Mouse (Mus musculus): ENCODE results near the gene Gps2. TPM values are rescaled to one million over a fixed set of nuclear protein-coding genes. Genes with fewer than 3 reads are reported as not detected.

Gene Gps2
- polyA plus RNA-seq, 1 experiment: 37.3 TPM

GRCm38 (mm10) chr11:69891482-69891881 is 22.2 kb upstream of the Gps2 start:
- no peaks in the 10 kb centered on the region for H3K79me3 ChIP-seq (ENCODE audit: low read depth)
- no peak overlapping the region for H3ac ChIP-seq (ENCODE audit: control insufficient read depth, insufficient read length, low read depth)
- TF ChIP-seq FOSL1 (IDR thresholded peaks at IDR 0.05; ENCODE audit: insufficient read depth, low read length, poor library complexity, severe bottlenecking): no peak
- TF ChIP-seq MYOG (IDR thresholded peaks at IDR 0.05; ENCODE audit: control insufficient read depth, extremely low read depth, insufficient read length): no peak
- no peak for TF ChIP-seq MYOD1 (IDR thresholded peaks at IDR 0.05; ENCODE audit: control insufficient read depth, insufficient read length, low read depth)
- no peak for TF ChIP-seq USF1 (IDR thresholded peaks at IDR 0.05; ENCODE audit: low read depth)
- TF ChIP-seq CTCF (IDR thresholded peaks at IDR 0.05; ENCODE audit: control insufficient read depth, insufficient read depth, insufficient read length): no peak
- no peaks in the 10 kb centered on the region for H3K79me2 ChIP-seq (ENCODE audit: control insufficient read depth, insufficient read depth)
- no peaks in the 10 kb centered on the region for H3K36me3 ChIP-seq (ENCODE audit: control insufficient read depth, insufficient read depth)
- H3K27me3 ChIP-seq (ENCODE audit: control insufficient read depth, insufficient read depth, insufficient read length): no peaks in the 10 kb centered on the region
- H3K4me3 ChIP-seq (ENCODE audit: insufficient read depth, poor library complexity, severe bottlenecking): no peak overlapping the region

- no peaks in the 10 kb centered on the region for H3K36me3 ChIP-seq (ENCODE audit: control insufficient read depth, insufficient read depth)
- H3K27me3 ChIP-seq (ENCODE audit: control insufficient read depth, insufficient read depth, insufficient read length): no peaks in the 10 kb centered on the region
- TF ChIP-seq MYOD1 (IDR thresholded peaks at IDR 0.05; ENCODE audit: control insufficient read depth, insufficient read length, low read depth) (no peak), USF1 (IDR thresholded peaks at IDR 0.05; ENCODE audit: low read depth) (no peak), FOSL1 (IDR thresholded peaks at IDR 0.05; ENCODE audit: insufficient read depth, low read length, poor library complexity, severe bottlenecking) (no peak), CEBPB (IDR thresholded peaks at IDR 0.05; ENCODE audit: low read depth) (no peak), CTCF (IDR thresholded peaks at IDR 0.05; ENCODE audit: control insufficient read depth, insufficient read depth, insufficient read length) (no peak), MYOG (IDR thresholded peaks at IDR 0.05; ENCODE audit: control insufficient read depth, extremely low read depth, insufficient read length) (no peak), MAX (IDR thresholded peaks at IDR 0.05) (no peak)
- H3ac ChIP-seq (ENCODE audit: control insufficient read depth, insufficient read length, low read depth): no peak overlapping the region
- no peak overlapping the region for H3K4me3 ChIP-seq (ENCODE audit: insufficient read depth, poor library complexity, severe bottlenecking)
- no peaks in the 10 kb centered on the region for H3K79me3 ChIP-seq (ENCODE audit: low read depth)
- no peaks in the 10 kb centered on the region for H3K79me2 ChIP-seq (ENCODE audit: control insufficient read depth, insufficient read depth)
These were observed 19.0 kb upstream of the Gps2 start for GRCm38 (mm10) chr11:69894671-69895070.

DNA sequence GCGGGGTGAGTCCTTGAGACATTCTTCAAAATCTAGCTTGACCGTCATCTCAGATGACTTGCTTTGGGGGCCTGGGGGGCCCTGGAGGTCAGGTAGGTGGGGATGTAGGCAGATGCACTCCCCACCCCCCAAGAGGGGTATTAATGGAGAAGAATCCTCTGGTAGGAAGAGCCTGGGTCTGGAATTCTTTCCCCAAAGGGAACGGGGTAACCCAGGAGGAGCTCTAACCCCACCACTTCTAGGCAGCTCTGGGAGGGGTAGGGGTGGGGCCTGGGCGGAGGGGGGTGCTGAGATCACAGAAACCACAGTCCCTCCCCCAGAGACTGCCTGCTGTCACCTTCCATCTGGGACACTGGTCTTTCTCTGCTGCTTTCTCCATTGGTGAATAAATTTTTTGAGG is 18.4 kb upstream of the Gps2 start, which contains the start of gene Acap1:
Acap1 (minus strand) TSS at position 249 of the 400 bp plus-strand sequence.
- Histone ChIP-seq H3K4me3 (ENCODE audit: insufficient read depth, poor library complexity, severe bottlenecking) (no peak within 1 kb of the TSS), H3ac (ENCODE audit: control insufficient read depth, insufficient read length, low read depth) (no peak within 1 kb of the TSS), H3K79me3 (ENCODE audit: low read depth) (no peaks in the 10 kb centered on the region), H3K79me2 (ENCODE audit: control insufficient read depth, insufficient read depth) (no peaks in the 10 kb centered on the region), H3K27me3 (ENCODE audit: control insufficient read depth, insufficient read depth, insufficient read length) (no peaks in the 10 kb centered on the region), H3K36me3 (ENCODE audit: control insufficient read depth, insufficient read depth) (no peaks in the 10 kb centered on the region)
- TF ChIP-seq CEBPB (IDR thresholded peaks at IDR 0.05; ENCODE audit: low read depth): no peak

DNA sequence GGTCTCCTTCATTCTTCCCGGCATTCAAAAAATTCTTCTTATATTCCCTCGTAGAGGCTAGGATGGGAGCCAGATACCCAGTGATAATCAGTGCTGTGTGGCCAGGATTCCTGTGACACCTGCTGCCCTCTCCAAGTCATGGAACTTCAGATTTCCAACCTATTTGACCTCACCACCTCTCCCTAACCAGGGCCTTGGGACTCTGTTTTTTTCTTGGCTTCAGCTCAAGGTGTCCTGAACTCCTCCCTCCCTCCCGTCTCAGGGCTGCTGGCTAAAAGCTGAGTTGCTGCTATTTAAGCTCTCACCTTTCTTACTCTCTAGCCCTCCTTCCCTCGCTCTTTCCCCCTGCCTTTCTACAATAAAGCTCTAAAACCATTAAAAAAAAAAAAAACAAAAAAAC is 13.8 kb upstream of the Gps2 start:
- peak overlapping the region; percentile 93 for H3K4me3 ChIP-seq (ENCODE audit: insufficient read depth, poor library complexity, severe bottlenecking)
- no peak overlapping the region for H3ac ChIP-seq (ENCODE audit: control insufficient read depth, insufficient read length, low read depth)
- no peak for TF ChIP-seq MYOD1 (IDR thresholded peaks at IDR 0.05; ENCODE audit: control insufficient read depth, insufficient read length, low read depth)
- no peak for TF ChIP-seq CEBPB (IDR thresholded peaks at IDR 0.05; ENCODE audit: low read depth)
- no peak for TF ChIP-seq CTCF (IDR thresholded peaks at IDR 0.05; ENCODE audit: control insufficient read depth, insufficient read depth, insufficient read length)
- TF ChIP-seq MAX (IDR thresholded peaks at IDR 0.05): no peak
- no peak for TF ChIP-seq USF1 (IDR thresholded peaks at IDR 0.05; ENCODE audit: low read depth)
- no peak for TF ChIP-seq MYOG (IDR thresholded peaks at IDR 0.05; ENCODE audit: control insufficient read depth, extremely low read depth, insufficient read length)
- no peak for TF ChIP-seq FOSL1 (IDR thresholded peaks at IDR 0.05; ENCODE audit: insufficient read depth, low read length, poor library complexity, severe bottlenecking)
- peaks cover 28% of the 10 kb centered on the region for H3K79me2 ChIP-seq (ENCODE audit: control insufficient read depth, insufficient read depth)
- H3K36me3 ChIP-seq (ENCODE audit: control insufficient read depth, insufficient read depth): peaks cover 11% of the 10 kb centered on the region
- H3K27me3 ChIP-seq (ENCODE audit: control insufficient read depth, insufficient read depth, insufficient read length): no peaks in the 10 kb centered on the region
- H3K79me3 ChIP-seq (ENCODE audit: low read depth): peaks cover 17% of the 10 kb centered on the region

DNA sequence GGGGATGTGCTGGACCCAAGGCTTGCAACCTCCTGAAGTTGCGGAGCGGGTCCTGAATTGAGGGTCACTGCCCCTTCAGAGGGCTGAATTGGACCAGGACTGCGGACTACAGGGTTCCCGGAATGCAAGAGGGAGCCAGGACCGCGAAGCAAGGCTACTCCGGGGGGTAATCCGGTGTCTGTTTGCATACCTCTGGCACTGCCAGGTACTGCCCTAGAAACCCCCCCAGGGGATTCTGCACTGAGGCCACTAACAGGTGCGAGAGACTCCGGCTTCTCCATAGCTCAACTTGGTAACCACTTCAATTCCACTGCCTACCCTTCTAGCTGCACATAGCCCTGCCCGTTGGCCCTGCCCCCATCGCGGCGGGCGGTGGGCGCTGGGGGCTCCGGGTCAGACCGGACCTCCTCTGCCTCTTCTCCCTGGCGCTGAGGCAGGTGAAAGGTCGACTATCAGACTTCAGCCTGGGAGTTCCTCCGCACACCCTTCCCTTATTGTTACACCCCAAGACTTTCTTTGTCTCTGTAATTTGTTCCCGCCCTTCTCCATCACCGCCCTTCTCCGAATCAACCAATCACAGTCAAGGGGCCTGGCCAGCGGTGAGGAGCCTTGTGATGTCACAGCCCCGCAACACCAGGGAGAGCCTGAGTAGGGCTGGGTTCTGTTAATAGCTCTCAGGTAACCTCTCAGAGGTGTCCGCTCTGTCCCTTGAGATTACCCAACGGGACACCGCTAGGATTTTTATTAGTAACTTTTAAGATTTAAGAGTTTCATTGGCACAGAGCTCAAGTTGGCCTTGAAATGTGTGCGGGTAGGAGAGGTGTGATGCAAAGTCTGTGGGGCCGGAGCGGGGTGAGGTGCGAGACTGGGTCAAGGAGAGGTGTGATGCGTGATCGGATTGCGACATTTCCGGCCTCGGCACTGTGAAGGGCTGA is 12.9 kb upstream of the Gps2 start, which contains the start of the genes 2810408A11Rik and Neurl4:
2810408A11Rik (minus strand) TSS at position 517 of the 935 bp plus-strand sequence.
Neurl4 (plus strand) TSS at position 602 of the 935 bp plus-strand sequence.
- Histone ChIP-seq H3K79me3 (ENCODE audit: low read depth) (peaks cover 17% of the 10 kb centered on the region), H3K36me3 (ENCODE audit: control insufficient read depth, insufficient read depth) (peaks cover 20% of the 10 kb centered on the region), H3K79me2 (ENCODE audit: control insufficient read depth, insufficient read depth) (peaks cover 33% of the 10 kb centered on the region), H3K27me3 (ENCODE audit: control insufficient read depth, insufficient read depth, insufficient read length) (no peaks in the 10 kb centered on the region), H3K4me3 (ENCODE audit: insufficient read depth, poor library complexity, severe bottlenecking) (peak within 1 kb of the TSS; percentile 93), H3ac (ENCODE audit: control insufficient read depth, insufficient read length, low read depth) (peak within 1 kb of the TSS; percentile 96)
- TF ChIP-seq MYOD1 (IDR thresholded peaks at IDR 0.05; ENCODE audit: control insufficient read depth, insufficient read length, low read depth) (no peak), MAX (IDR thresholded peaks at IDR 0.05) (peak; percentile 6), MYOG (IDR thresholded peaks at IDR 0.05; ENCODE audit: control insufficient read depth, extremely low read depth, insufficient read length) (no peak), CTCF (IDR thresholded peaks at IDR 0.05; ENCODE audit: control insufficient read depth, insufficient read depth, insufficient read length) (no peak), USF1 (IDR thresholded peaks at IDR 0.05; ENCODE audit: low read depth) (no peak), FOSL1 (IDR thresholded peaks at IDR 0.05; ENCODE audit: insufficient read depth, low read length, poor library complexity, severe bottlenecking) (no peak), CEBPB (IDR thresholded peaks at IDR 0.05; ENCODE audit: low read depth) (peak; percentile 80)
